Mouse (Mus musculus) left cerebral cortex, postnatal 36 days (tissue): ENCODE results near the gene Igfbp6. TPM values are rescaled to one million over a fixed set of nuclear protein-coding genes. Genes with fewer than 3 reads are reported as not detected.
"Not testable (repeated sequence)": the region's sequence is repeated elsewhere in the genome, so short reads cannot be mapped to it uniquely, and the experiment has no call there.

Experiments
- DNase-seq, 2 experiments: peaks; one replicate each; pipeline ENCODE4 v3.0.0; 2021 to 2022; ENCODE audit warnings: low spot score in 2 of 2, mixed read lengths in 1 of 2
- intact Hi-C: fragments of 180-260 bp; cut with DNase I; formaldehyde crosslinking; loops from one replicate; pipeline ENCODE4 v1.15.1; 2025
- total RNA-seq, 2 experiments: library from RNA; stranded (reverse); gene quantifications; 2 replicates each; pipeline ENCODE4 v1.2.3; 2021

Gene Igfbp6
- total RNA-seq, 2 experiments from 2014 or later, result 39.5 to 57.1 TPM

DNA sequence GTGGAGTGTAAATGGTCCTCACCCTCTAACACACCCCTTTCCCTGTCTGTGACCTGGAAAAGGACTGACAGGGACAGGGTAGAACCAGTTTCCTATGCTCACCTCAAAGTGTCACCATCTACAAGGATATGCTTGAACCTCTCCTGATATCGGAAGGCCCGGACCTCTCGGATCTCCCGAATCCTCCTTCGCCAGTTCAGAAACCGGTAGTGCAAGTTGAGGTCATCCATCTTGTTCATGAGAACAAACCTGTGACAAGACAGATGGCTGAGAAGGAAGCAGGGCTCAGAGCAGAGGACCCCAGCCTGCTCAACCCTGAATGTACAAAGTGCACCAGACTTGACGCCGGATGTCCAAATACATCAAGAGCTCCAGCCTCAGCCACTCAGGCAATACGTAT lies 10.8 kb upstream of the Igfbp6 start:
- DNase-seq, result no peak
- intact Hi-C loops, result no loop called here

DNA sequence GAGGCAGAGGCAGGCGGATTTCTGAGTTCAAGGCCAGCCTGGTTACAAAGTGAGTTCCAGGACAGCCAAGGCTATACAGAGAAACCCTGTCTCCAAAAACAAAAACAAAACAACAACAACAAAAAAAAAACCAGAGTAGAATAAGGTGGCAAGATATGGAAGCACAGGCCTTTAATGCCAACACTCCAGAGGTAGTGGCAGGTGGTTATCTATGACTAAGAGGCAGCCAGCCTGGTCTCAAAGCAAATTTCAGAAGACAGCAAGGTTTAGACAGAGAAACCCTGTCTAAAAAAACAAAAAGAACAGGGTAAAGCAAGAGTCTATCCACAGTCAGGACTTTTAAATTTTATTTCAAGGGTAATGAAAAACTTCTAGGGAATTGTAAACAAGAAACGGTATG lies 9.5 kb upstream of the Igfbp6 start:
- intact Hi-C loops, result no loop called here
- DNase-seq, result no peak

- DNase-seq, result peak; percentile 32 to 37
- intact Hi-C loops, result no loop called here
These were observed 8.5 kb upstream of the Igfbp6 start for GRCm38 (mm10) chr15:102135522-102136128.

- intact Hi-C loops, result no loop called here
- peak; percentile 99 for DNase-seq
These were observed 7.9 kb upstream of the Igfbp6 start, which contains the start of gene Spryd3 for GRCm38 (mm10) chr15:102136129-102136758. Spryd3 (minus strand) TSS chr15:102136234.

DNA sequence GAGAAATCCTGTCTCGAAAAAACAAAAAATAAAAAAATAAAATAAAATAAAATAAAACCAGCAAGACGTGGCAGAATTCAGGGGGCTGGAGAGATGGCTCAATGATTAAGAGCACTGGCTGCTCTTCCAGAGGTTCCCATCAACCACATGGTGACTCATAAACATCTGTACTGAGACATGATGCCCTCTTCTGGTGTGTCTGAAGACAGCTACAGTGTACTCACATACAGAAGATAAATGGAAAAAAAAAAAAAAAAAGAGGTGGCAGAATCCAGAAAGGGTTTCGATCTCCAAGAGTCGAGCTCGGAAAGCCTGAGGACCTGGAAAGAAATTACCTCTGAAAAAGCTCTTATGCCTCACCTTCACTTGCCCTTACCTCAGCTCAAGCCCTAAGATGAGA lies 3.0 kb upstream of the Igfbp6 start:
- intact Hi-C loops, result no loop called here
- DNase-seq, result no peak

- DNase-seq, result peak; percentile 46 to 48
- intact Hi-C loops, result no loop called here
These were observed 949 bp upstream of the Igfbp6 start for GRCm38 (mm10) chr15:102142914-102143912.

DNA sequence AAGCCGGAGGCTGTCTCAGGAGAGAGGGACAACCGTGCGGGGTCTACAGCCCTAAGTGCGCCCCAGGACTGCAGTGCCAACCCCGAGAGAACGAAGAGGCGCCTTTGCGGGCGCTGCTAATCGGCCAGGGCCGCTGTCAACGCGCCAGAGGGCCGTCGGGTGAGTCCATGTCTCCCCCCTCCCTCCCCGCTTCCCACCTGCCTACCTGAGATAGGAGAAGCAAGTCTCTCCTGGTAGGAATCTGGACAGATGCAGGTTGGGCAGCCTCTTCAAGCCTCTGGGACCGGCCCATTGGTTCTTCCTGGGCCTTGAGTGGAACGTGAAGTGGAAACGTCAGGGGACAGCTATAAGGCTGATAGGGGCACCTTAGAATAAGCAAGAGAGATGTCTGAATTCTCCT lies 564 bp downstream of the Igfbp6 start:
- intact Hi-C loops, result no loop called here

DNA sequence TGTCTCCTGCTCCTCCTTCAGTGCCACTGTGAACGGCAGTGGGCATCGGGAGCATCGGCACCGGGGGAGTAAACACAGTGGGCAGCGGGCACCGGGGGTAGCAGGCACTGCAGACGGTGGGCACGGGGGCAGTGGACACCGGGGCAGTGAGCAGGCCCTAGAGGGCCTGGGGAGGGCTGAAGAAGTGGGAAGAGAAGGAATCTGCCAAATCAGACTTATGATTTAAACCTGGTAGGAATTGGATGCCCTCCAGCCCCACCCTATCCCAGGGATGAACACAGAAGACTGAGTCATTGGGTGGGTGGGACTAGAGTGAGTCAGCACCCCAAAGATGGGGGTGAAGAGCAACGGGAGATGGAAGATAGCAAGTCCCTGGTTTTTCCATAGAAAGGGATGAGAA lies 1.2 kb downstream of the Igfbp6 start:
- peak; percentile 55 to 68 for DNase-seq
- intact Hi-C loops, result no loop called here

More for the DNA sequence above, 564 bp downstream of the Igfbp6 start:
- DNase-seq, result no peak

DNA sequence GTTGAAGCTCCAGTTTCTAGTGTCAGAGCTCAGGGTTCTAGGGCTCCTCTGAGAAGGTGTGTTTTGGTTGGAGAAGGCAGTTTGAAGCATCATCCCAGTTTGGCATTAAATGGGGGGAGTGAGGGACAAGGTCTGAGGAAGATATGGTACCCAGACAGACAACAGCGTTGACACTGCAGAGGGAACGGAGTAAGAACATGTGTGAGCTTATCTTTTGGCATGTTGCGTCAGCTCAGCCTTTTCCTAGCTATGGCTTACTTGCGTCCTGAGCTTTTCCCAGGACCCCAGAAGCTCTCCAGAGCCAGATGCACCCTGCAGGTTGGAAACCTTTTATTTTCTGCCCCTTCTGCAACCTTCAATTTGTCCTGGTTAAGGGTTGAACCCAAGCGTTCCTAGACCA lies 1.9 kb downstream of the Igfbp6 start:
- DNase-seq, result no peak
- intact Hi-C loops, result loop anchor here (2.0 kb wide), 1 partner anchor 29 kb away; no protein-coding TSS in a partner anchor

DNA sequence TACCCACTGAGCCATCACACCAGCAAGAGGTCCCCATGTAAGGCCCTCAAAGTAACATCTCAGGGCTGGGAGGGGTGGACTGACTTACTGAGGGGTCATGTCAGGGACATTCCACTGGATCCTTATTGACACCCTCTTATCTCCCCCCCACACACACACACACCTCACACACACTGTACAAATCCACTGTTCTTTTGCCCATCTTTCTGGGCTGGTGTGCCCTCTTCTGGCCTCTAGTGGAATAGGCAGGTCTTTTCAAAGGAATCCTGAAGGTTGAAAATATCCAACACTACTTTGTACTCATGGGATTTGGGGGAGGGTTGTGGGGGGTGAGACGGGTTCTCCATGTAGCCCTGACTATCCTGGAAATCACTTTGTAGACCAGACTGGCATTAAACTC lies 2.7 kb downstream of the Igfbp6 start:
- intact Hi-C loops, result loop anchor here (2.0 kb wide), 1 partner anchor 30 kb away; no protein-coding TSS in a partner anchor
- peak; percentile 27 to 38 for DNase-seq

- intact Hi-C loops, result loop anchor here (2.0 kb wide), 1 partner anchor 31 kb away; no protein-coding TSS in a partner anchor
- DNase-seq, result no peak
These were observed 3.7 kb downstream of the Igfbp6 start for GRCm38 (mm10) chr15:102147674-102148402.

DNA sequence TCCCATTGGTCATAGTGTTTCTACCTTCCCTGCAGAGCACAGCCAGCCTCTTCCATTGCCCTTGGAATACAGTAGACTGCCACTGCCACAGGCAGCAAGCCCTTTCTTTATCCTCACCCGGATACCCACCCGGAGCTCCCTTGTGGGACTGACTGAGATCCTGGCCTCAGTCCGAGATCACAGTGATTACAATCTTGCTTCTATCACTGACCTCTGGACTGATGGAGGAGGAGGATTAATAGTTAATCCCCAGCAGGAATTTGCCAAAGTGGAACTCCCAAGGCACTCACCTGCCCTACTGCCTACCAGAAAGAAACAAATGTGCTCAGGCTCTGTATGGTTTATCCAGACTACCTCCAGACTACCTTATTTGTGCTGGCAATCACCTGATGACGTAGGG lies 5.4 kb downstream of the Igfbp6 start:
- intact Hi-C loops, result no loop called here
- DNase-seq, result no peak

- intact Hi-C loops, result no loop called here
- no peak for DNase-seq
These were observed 6.4 kb downstream of the Igfbp6 start, which contains the start of gene Soat2 for GRCm38 (mm10) chr15:102150301-102151135. Soat2 (plus strand) TSS chr15:102150526.

DNA sequence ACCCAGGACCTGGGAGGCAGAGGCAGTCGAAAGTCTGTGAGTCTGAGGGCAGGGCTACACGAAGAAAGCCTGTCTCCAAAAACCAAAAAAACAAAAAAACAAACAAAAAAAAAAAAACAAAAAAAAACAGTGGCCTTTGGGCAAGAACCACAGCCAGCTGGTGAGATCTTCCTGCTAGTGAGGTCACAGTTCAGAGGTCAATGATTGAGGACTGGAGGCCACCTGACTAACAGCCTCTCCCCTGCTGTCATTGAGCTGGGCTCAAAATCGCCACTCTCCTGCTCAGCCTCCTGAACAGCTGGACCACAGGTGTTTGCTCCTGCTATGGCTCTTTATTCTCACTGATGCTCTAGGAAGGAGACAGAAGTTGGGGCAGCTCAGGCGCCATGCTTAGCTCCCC lies 8.5 kb downstream of the Igfbp6 start:
- DNase-seq, result no peak
- intact Hi-C loops, result no loop called here

DNA sequence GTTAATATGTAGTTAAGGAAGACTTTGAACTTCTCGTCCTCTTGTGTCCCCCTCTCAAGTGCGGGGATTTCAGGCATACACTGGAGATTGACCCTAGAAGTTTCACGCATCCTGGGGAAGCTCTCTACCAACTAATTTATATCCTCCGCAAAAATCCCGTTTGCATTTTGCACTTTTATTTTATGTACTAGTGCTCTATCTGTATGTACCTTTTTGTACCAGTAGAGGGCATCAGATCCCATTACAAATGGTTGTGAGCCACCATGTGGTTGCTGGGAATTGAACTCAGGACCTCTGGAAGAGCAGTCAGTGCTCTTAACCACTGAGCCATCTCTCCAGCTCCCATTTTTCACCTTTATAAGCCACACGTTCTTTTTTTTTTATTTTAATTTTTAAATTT lies 10.8 kb downstream of the Igfbp6 start:
- intact Hi-C loops, DNase-seq: not testable (repeated sequence)

DNA sequence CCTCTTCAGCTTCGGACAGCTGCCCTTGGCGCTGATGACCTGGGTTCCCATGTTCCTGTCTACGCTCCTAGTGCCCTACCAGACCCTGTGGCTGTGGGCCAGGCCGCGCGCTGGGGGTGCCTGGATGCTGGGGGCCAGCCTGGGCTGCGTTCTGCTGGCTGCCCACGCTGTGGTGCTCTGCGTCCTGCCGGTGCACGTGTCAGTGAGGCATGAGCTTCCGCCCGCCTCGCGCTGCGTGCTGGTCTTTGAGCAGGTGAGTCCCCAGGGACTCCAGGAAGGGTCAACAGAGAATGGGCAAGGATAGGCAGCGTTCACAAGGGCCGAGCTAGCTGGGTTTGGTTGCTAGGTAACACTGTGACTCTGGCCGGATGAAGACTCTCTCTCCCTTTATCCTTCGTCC lies 12.7 kb downstream of the Igfbp6 start:
- DNase-seq, result no peak
- intact Hi-C loops, result no loop called here

DNA sequence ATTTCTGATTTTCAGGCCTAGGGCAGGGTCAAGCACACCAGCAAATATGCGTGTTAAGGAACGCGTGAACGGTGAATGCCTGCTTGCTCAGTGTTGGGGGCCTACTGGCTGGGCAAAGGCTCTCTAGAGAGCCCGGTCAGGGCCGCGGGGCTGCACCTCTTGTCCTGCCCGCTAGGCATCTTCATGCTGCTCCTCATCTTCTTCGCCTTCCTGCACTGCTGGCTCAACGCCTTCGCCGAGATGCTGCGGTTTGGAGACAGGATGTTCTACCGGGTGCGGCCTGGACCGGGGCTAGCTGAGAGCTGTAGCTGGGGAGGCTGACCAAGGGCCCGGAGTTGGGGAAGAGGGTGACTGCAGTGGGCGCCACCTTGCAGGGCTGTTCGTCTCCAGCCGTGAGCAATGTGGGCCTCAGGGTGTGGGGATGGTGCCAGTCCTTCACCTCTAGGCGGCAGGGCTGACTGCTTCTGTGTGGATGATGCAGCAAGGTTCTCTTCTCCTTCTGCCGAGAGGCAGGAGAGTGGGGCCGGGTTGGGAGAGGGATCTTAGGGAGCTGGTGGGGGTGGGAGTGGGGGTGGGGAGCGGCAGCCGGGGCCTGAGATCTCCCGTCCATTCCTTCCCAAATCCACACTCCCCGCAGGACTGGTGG lies 16.4 kb downstream of the Igfbp6 start:
- intact Hi-C loops, result no loop called here
- no peak for DNase-seq
